Mouse (Mus musculus): ENCODE results near the gene Med22. TPM values are rescaled to one million over a fixed set of nuclear protein-coding genes. Genes with fewer than 3 reads are reported as not detected.

Med22 gene
- polyA plus RNA-seq, 1 experiment: 98.3 TPM

DNA sequence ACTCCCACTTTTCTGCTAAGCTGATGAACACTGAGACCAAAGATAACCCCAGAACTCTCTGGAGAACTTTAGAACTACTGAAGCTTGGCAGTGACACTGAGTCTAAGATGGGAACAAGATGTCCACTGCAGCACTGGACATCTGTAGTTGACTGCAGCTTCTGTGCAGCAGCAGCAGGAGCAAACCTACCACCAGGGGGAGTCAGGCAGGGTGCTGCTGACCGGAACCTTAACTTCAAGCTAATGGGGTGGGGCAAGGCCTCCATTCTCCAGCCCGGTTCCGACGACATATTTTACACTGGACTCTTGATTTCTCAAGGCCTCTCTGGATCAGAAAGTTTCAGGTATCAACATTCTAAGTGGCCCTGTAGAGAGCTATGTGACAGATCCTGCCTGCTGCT is 3.4 kb downstream of the Med22 start:
- TF ChIP-seq GATA1 (IDR thresholded peaks at IDR 0.05; ENCODE audit: low read length): no peak

GRCm38 (mm10) chr2:26906431-26906830 is 4.0 kb downstream of the Med22 start:
- no peak for TF ChIP-seq GATA1 (IDR thresholded peaks at IDR 0.05; ENCODE audit: low read length)

GRCm38 (mm10) chr2:26905936-26906335 is 4.5 kb downstream of the Med22 start:
- no peak for TF ChIP-seq GATA1 (IDR thresholded peaks at IDR 0.05; ENCODE audit: low read length)

DNA sequence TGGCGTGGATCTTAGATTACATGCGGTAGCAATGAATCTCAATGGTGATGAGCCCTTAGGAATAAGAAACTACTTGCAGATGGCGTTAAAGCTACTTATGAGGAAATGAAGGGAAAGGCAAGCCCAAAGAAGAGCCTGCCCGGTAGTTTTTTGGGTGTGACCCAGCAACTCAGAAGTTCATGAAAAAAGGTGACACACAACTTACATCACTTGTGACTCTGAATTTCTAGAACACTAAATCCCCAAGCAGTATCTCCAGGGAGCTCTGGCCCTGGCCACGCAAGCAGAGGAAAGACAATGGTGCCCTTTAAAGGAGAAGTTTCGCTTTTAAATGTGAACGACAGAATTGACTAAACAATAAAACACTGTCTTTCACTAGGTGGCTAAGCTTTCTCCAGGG is 7.2 kb downstream of the Med22 start:
- TF ChIP-seq GATA1 (IDR thresholded peaks at IDR 0.05; ENCODE audit: low read length): no peak

GRCm38 (mm10) chr2:26902467-26903220 is 7.8 kb downstream of the Med22 start, which contains the start of gene Surf6:
Gene Surf6 (minus strand): TSS chr2:26902879.
- TF ChIP-seq GATA1 (IDR thresholded peaks at IDR 0.05; ENCODE audit: low read length): no peak

GRCm38 (mm10) chr2:26901834-26902400 is 8.6 kb downstream of the Med22 start:
- no peak for TF ChIP-seq GATA1 (IDR thresholded peaks at IDR 0.05; ENCODE audit: low read length)

DNA sequence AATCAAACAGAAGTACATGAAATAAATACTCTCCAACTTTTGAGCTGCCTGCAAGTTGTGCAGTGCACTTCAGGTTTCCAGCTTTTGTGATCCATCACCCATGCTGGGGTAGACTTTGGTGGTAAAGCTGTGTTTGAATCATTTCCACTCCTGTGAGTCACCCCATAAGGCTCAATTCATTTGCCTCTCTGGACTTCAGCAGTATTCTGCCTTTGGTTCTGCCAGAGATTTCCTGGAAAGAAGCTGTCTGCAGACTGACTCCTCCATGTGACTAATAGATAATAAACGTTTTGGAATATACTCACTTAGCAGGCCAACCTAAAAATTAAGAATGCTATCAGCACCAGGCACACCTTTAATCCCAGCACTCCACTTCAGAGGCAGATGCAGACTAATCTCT is 9.7 kb downstream of the Med22 start:
- no peak for TF ChIP-seq GATA1 (IDR thresholded peaks at IDR 0.05; ENCODE audit: low read length)

GRCm38 (mm10) chr2:26895898-26896297 is 14.6 kb downstream of the Med22 start:
- TF ChIP-seq GATA1 (IDR thresholded peaks at IDR 0.05; ENCODE audit: low read length): no peak

GRCm38 (mm10) chr2:26878571-26878970 is 31.9 kb downstream of the Med22 start:
- TF ChIP-seq GATA1 (IDR thresholded peaks at IDR 0.05; ENCODE audit: low read length): no peak

GRCm38 (mm10) chr2:26870666-26871065 is 39.8 kb downstream of the Med22 start:
- TF ChIP-seq GATA1 (IDR thresholded peaks at IDR 0.05; ENCODE audit: low read length): no peak

DNA sequence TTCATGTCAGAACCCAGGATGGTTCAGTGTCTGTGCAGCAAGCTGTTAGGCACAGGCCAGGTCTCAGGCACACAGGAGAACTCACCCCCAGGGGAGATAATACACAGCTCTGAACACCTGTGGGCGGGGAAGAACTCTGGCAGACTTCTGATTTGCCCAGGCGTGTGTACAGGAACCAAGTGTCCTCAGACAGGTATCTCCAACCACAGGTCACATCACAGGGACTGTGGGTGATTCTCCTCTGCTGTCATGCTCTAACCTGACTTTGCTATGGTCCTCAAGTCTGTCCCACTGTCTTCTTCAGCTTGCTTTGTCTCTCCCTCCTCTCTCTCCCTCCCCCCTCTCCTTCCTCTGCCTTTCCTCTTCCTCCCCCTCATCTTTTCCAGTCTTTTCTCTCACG is 45.6 kb downstream of the Med22 start, which contains the start of gene Abo:
Abo (minus strand) TSS at position 101 of the 400 bp plus-strand sequence.
- TF ChIP-seq GATA1 (IDR thresholded peaks at IDR 0.05; ENCODE audit: low read length): no peak

DNA sequence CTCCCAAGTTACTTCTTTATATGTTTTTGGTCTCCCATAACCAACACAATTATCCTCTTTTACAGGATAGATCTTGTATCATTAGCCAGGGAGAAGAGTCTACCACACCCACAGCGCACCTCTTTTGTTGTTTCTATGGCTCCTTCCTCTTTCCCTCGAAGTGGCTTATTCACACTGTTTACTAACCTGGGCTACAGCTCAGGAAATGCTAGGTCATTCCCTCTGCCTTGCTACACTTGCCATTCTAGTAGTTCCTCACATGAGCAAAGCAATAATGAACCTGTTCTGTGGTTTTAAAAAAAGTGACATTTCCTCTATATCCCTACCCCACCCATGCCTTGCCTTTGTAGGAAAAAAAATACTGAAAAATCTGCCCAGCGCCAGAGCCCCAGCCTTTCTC is 47.6 kb downstream of the Med22 start:
- TF ChIP-seq GATA1 (IDR thresholded peaks at IDR 0.05; ENCODE audit: low read length): no peak

Other genes starting within 250 kb of the Med22 start
- not detected in 2 replicates for gene Lcn4, start 239.4 kb downstream of the Med22 start, polyA plus RNA-seq (2012)
- gene Abo, start 45.7 kb downstream of the Med22 start, polyA plus RNA-seq (2012): not detected in 2 replicates
- gene Surf6, start 7.8 kb downstream of the Med22 start, polyA plus RNA-seq (2012): 45.0 and 48.3 TPM in 2 replicates
- 4,629 and 5,493 TPM in 2 replicates for gene Rpl7a, start 87 bp upstream of the Med22 start, polyA plus RNA-seq (2012)
- gene Surf2, start 5.7 kb upstream of the Med22 start, polyA plus RNA-seq (2012): 5.4 and 11.8 TPM in 2 replicates
- gene Surf1, start 5.9 kb upstream of the Med22 start, polyA plus RNA-seq (2012): 39.8 and 43.6 TPM in 2 replicates
- 90.3 and 93.6 TPM in 2 replicates for gene Surf4, start 23.3 kb upstream of the Med22 start, polyA plus RNA-seq (2012)
- gene Stkld1, start 23.4 kb upstream of the Med22 start, polyA plus RNA-seq (2012): 0.03 and 0.04 TPM in 2 replicates
- gene Rexo4, start 53.7 kb upstream of the Med22 start, polyA plus RNA-seq (2012): 126 and 145 TPM in 2 replicates
- not detected in 2 replicates for gene Adamts13, start 62.7 kb upstream of the Med22 start, polyA plus RNA-seq (2012)
- gene Cacfd1, start 99.2 kb upstream of the Med22 start, polyA plus RNA-seq (2012): 9.2 and 11.8 TPM in 2 replicates
- not detected in 2 replicates for gene Slc2a6, start 117.3 kb upstream of the Med22 start, polyA plus RNA-seq (2012)
- not detected in 2 replicates for gene Mymk, start 161.5 kb upstream of the Med22 start, polyA plus RNA-seq (2012)
- gene Adamtsl2, start 168.7 kb upstream of the Med22 start, polyA plus RNA-seq (2012): not detected in 2 replicates
- not detected in 2 replicates for gene Fam163b, start 231.8 kb upstream of the Med22 start, polyA plus RNA-seq (2012)

Data from G1E-ER4 (cell line).